Mouse (Mus musculus): ENCODE data around the gene Nuak1.

The Nuak1 gene

GRCm38 (mm10) chr10:84447411-84447821, 7.0 kb upstream of the Nuak1 start:
- DNase-seq (ENCODE audit: low read depth, low spot score): no peak

DNA sequence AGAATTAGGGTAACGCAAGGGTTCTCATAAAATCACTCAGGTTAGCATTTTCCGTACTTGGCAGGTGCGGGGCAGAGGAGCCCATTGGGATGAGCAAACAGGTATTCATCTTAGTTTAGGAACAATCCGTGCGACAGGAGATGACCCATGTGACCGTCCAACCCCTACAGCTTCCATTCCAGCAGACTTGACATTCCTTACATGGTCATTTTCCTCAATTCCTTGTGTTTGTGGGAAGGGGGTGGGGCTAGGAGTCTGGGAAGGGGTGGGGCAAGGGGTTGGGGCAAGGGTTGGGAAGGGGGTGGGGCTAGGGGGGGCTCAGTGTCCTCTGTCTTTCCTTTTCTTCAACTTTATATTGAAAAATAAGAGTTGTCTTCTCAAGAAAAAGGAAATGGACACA, 6.3 kb upstream of the Nuak1 start:
- no peak for DNase-seq (ENCODE audit: low read depth, low spot score)

GRCm38 (mm10) chr10:84444396-84444795, 4.0 kb upstream of the Nuak1 start:
- peak; percentile 49 for DNase-seq (ENCODE audit: low read depth, low spot score)

DNA sequence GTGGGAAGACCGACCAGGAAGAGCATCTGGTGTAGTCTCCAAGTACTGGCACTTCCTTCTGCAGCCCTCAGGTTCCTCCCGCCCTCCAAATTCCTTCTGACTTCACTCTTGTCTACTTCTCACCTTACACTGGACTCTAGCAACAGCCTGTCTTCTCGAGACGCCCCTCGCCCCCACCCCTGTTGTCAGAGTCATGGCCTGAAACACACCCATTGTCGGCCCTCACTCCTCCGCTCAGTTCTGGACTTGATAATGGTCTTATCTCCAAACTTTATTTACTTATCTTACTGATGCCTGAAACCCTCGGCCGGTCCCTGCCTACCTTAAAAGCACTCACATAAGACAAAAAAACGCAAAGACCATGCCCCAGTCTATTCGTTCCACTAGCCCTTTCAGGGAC, 1.4 kb upstream of the Nuak1 start:
- DNase-seq (ENCODE audit: low read depth, low spot score): no peak

- peak; percentile 62 for DNase-seq (ENCODE audit: low read depth, low spot score)
These were observed 1.0 kb upstream of the Nuak1 start for GRCm38 (mm10) chr10:84441434-84441785.

DNA sequence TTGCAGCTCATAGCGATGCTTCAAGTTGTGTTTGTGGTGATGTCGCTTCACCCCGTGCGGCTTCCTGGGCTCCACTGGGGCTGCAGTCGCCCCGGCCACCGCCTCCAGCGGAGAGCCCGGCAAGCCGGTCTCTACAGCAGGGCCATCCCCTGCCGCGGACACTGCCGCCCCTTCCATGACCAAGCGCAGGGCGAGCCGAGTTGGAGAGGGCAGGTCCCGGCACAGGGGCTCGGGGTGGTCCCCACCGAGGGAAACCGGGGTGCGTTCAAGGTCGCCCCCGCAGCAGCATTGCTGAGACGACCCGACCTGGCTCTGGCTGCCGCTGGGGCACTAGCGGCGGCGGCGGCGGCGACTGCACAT, 236 bp downstream of the Nuak1 start:
- DNase-seq (ENCODE audit: low read depth, low spot score): no peak

GRCm38 (mm10) chr10:84439228-84439596, 1.2 kb downstream of the Nuak1 start:
- peak; percentile 56 for DNase-seq (ENCODE audit: low read depth, low spot score)

GRCm38 (mm10) chr10:84438466-84439227, 1.8 kb downstream of the Nuak1 start:
- peak; percentile 56 for DNase-seq (ENCODE audit: low read depth, low spot score)

DNA sequence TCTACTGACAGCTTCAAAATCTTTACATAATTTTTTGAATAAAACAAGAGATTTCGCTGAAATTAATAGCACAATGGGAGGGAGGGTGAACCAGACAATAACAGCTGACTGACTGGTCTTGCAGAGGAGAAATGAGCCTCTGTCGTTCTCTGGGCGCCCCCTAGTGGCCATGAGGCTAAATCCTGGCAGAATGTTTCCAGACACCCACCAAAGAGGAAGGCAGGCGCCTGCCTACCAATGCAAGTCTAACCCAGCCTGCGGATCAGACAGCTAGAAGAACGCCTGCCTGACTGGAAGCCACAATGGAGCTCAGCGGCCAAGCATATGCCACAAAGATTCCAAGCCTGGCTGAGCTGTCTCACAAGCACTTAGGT, 2.4 kb downstream of the Nuak1 start:
- DNase-seq (ENCODE audit: low read depth, low spot score): peak; percentile 99

DNA sequence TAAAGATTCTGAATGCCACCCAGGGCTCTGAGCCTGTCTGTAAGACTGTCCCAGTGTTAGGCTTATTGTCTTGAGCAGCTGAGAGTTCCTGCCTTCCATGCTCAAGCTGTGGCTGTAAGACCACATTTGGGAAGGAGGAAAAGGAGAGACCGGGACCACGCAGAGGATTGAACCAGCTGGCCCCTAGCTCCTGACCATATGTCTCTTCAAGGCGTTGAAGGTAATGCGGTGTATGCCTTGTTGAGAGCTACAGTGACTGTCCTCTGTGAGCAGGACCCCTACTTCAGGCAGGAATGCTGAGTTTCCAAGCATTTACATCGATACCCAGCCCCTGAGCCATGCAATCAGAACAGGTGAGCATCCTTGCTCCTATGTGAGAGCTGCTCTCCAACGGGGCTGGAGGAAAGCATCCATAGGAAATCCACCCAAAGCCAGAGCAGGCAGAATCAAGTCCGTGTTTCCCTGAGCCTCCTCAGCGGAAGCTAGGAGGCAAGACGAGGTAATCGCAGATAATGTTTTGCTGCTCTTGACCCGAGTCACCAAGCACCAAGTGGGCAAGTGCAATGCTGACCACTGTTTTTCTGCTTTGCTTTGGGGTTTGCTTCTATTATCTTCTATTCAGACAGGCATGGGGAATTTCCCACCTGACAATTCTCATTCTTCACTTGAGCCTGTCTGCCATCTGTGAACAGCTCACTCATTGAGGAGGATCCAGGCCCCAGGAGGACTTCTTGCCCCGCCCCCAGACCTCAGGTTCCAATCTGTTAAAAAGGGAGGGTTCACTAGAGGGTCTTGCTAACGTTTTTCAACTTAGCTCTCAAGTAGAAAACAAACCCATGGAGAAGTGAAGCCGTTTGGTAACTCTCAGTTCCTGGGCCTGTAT, 3.0 kb downstream of the Nuak1 start:
- peak; percentile 84 for DNase-seq (ENCODE audit: low read depth, low spot score)

GRCm38 (mm10) chr10:84435930-84436329, 4.5 kb downstream of the Nuak1 start:
- DNase-seq (ENCODE audit: low read depth, low spot score): peak; percentile 62

DNA sequence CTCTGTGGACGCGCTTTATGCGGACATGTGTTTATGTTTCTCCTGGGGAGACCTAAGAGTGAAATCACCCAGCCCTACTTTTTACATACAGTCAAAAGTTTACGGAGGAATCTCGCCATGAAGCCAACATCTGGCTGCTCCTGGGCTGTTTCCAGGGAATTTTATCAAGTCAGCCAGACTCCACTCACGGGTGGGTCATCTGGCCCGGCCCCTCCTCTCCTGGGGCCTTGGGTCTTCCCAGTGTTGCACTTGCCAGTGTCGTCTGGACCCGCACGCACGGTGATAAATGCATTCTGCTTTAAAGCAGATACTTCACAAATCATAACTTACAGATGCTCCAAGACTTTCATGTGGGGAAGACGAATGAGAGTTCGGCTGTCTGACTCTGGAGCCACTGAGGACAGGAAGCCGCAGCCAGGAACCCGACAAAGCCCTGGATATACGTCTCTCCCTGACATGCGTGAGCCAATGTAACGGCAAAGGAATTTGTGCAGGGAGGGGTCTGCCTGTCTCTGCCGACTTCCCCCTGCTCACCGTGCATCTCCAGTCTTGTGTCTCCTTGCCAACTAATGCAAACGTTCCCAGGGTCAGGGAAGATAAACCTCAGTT, 7.1 kb downstream of the Nuak1 start:
- no peak for DNase-seq (ENCODE audit: low read depth, low spot score)

DNA sequence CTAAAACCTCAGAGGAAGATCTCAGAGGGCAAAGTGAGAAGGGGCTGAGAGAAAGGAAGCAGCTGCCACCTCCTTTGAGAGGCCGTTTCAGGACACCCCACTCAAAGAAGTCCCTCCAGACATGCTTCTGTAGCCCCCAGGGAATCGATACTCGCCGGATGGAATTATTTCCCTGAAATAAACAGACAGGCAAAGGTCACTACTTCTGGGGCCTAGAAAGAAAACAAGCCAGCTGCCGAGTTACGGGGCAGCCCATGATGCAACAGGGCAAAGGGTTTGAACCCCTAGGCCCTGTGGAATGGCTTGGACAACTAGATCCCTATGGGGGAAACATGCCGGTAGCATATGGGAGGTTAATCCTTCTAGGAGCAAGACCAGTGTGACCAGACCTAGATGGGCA, 16.0 kb downstream of the Nuak1 start:
- DNase-seq (ENCODE audit: low read depth, low spot score): no peak

- no peak for DNase-seq (ENCODE audit: low read depth, low spot score)
These were observed 16.5 kb downstream of the Nuak1 start for GRCm38 (mm10) chr10:84423903-84424302.

DNA sequence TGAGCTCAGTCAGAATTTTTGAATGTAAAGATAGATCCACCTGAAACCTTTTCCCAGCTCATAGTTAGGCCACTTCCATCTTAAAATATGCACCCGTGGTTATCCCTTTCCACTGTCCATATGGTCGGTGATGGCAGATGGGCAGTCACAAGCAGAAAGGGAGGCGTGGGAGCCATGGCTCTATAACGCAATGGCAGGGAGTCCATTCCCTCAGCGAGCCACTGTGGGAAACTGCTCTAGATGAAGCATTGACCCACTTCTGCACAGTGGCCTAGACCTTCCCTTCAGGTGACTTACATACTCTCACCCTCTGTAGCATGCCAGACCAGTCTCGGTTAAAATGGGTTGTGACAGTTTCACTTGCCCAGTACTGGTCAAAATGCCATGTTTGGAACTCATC, 19.8 kb downstream of the Nuak1 start:
- DNase-seq (ENCODE audit: low read depth, low spot score): peak; percentile 89

- no peak for DNase-seq (ENCODE audit: low read depth, low spot score)
These were observed 22.0 kb downstream of the Nuak1 start for GRCm38 (mm10) chr10:84418421-84418820.

- DNase-seq (ENCODE audit: low read depth, low spot score): peak; percentile 93
These were observed 23.6 kb downstream of the Nuak1 start for GRCm38 (mm10) chr10:84416752-84417151.

GRCm38 (mm10) chr10:84414981-84415700, 25.3 kb downstream of the Nuak1 start:
- DNase-seq (ENCODE audit: low read depth, low spot score): peak; percentile 88

DNA sequence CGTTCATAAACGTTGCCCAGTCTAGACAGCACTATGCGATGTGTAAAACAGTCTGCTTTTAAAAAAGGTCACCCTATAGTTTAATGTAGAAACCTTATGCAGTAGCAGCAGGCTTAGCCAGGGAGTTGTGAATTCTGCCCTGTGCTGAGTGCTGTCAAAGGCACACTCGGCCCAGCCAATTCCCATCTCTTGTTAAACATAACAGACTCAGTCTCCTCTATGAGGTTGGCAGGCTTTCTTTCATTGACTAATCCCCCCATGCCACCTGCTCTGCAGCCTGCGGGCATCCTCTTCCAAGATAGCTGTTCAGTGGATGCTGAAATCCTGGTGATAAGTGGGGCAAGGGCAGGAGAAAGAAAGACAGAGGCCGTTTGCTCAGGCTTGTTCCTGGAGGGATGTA, 27.1 kb downstream of the Nuak1 start:
- DNase-seq (ENCODE audit: low read depth, low spot score): peak; percentile 94

GRCm38 (mm10) chr10:84412326-84412962, 28.0 kb downstream of the Nuak1 start:
- peak; percentile 90 for DNase-seq (ENCODE audit: low read depth, low spot score)
